ENCODE assay signal across 8 mouse cellular contexts in genomic region chr3:146107921-146108571, GRCm38 (mm10). TPM values are rescaled to one million over a fixed set of nuclear protein-coding genes. Genes with fewer than 3 reads are reported as not detected.
DNase-seq lines count a peak whose midpoint lies in the region; ATAC-seq and TF ChIP-seq lines count a peak whose summit lies in the region.

Gene Wdr63 (minus strand): TSS chr3:146108130.

- peak; percentile 89 for DNase-seq in brain, adult 2 months (ENCODE audit: low read depth, low spot score)
- peak; percentile 51 for DNase-seq in fibroblast of lung, adult 2 months (ENCODE audit: low read depth)
- peak; percentile 60 to 84 for DNase-seq in layer of hippocampus, adult 18-20 months (ENCODE audit: low spot score in 2 of 2)
- peak; percentile 54 for DNase-seq in thymus, postnatal 4 days

- peak within 1 kb of the TSS; percentile 64 for H3K4me2 ChIP-seq in liver, embryonic 16.5 days (ENCODE audit: low read depth, low read length)
- H3K4me2 ChIP-seq in neural tube, embryonic 12.5 days (replicated peaks): peak within 1 kb of the TSS; percentile 82

- no peak within 1 kb of the TSS for H3K9ac ChIP-seq in ES-Bruce4 (ENCODE audit: low read depth, poor library complexity, severe bottlenecking)
- no peak within 1 kb of the TSS for H3K9ac ChIP-seq in liver, embryonic 16.5 days (ENCODE audit: low read depth, low read length)
- H3K9ac ChIP-seq in neural tube, embryonic 12.5 days: no peak within 1 kb of the TSS

- WGBS in liver, embryonic 16.5 days (ENCODE audit: insufficient replicate concordance): 13% methylated on average over 18 of the region's 18 CpGs
- WGBS in neural tube, embryonic 12.5 days: 12% methylated on average over 18 of the region's 18 CpGs

- H3K4me3 ChIP-seq in ES-Bruce4 (ENCODE audit: low read depth, low read length): peak within 1 kb of the TSS; percentile 51; the same call in 1 of the 2 replicates
- H3K4me3 ChIP-seq in liver, embryonic 16.5 days (ENCODE audit: low read depth, low read length): peak within 1 kb of the TSS; percentile 54
- H3K4me3 ChIP-seq in neural tube, embryonic 12.5 days: peak within 1 kb of the TSS; percentile 36

- no peaks in the 10 kb centered on the region for H3K27me3 ChIP-seq in ES-Bruce4 (ENCODE audit: control insufficient read depth, insufficient read depth, low read length, poor library complexity, severe bottlenecking)
- peaks cover 5% of the 10 kb centered on the region for H3K27me3 ChIP-seq in liver, embryonic 16.5 days (ENCODE audit: control insufficient read depth, insufficient read depth, low read depth, low read length)
- no peaks in the 10 kb centered on the region for H3K27me3 ChIP-seq in neural tube, embryonic 12.5 days (replicated peaks)

- peaks cover 1% of the 10 kb centered on the region for H3K4me1 ChIP-seq in ES-Bruce4 (ENCODE audit: control insufficient read depth, insufficient read depth, low read length)
- H3K4me1 ChIP-seq in liver, embryonic 16.5 days (ENCODE audit: control insufficient read depth, low read depth, low read length): no peaks in the 10 kb centered on the region
- H3K4me1 ChIP-seq in neural tube, embryonic 12.5 days: peaks cover 5% of the 10 kb centered on the region; the same call in 1 of the 2 replicates

- no peak for TF ChIP-seq POLR2A in ES-Bruce4 (IDR thresholded peaks at IDR 0.05; ENCODE audit: insufficient read depth, low read length)

- H3K36me3 ChIP-seq in ES-Bruce4 (ENCODE audit: control insufficient read depth, insufficient read depth, low read length, poor library complexity, severe bottlenecking): no peaks in the 10 kb centered on the region
- no peaks in the 10 kb centered on the region for H3K36me3 ChIP-seq in liver, embryonic 16.5 days (ENCODE audit: control insufficient read depth, insufficient read depth)
- H3K36me3 ChIP-seq in neural tube, embryonic 12.5 days: no peaks in the 10 kb centered on the region

- TF ChIP-seq CTCF in ES-Bruce4 (IDR thresholded peaks at IDR 0.05; ENCODE audit: low read depth, low read length): no peak

- ATAC-seq in hematopoietic stem cell, adult 5-6 weeks (replicated peaks in 1 of 2; ENCODE audit: insufficient read depth in 1 of 2, low FRiP score in 2 of 2, low TSS enrichment in 1 of 2, low read depth in 1 of 2, poor library complexity in 2 of 2, severe bottlenecking in 2 of 2): peak; percentile 76 to 87
- ATAC-seq in liver, embryonic 16.5 days (ENCODE audit: low read depth): peak; percentile 80
- peak; percentile 98 for ATAC-seq in neural tube, embryonic 12.5 days (ENCODE audit: low FRiP score, low read depth)

- no peaks in the 10 kb centered on the region for H3K9me3 ChIP-seq in ES-Bruce4 (replicated peaks; ENCODE audit: control insufficient read depth, insufficient read depth, low read length, poor library complexity, severe bottlenecking)
- H3K9me3 ChIP-seq in liver, embryonic 16.5 days (replicated peaks; ENCODE audit: control insufficient read depth, low read length): no peaks in the 10 kb centered on the region
- 0 out of 2 replicates have a peak, but pooled peaks cover 5% of the 10 kb centered on the region for H3K9me3 ChIP-seq in neural tube, embryonic 12.5 days

- no peak for TF ChIP-seq EP300 in ES-Bruce4 (IDR thresholded peaks at IDR 0.05; ENCODE audit: insufficient read depth, low read depth, low read length)

- no peak within 1 kb of the TSS for H3K27ac ChIP-seq in ES-Bruce4 (ENCODE audit: insufficient read depth, low read length)
- no peak within 1 kb of the TSS for H3K27ac ChIP-seq in liver, embryonic 16.5 days (ENCODE audit: low read length)
- no peak within 1 kb of the TSS for H3K27ac ChIP-seq in neural tube, embryonic 12.5 days

RNA-seq across cellular contexts. Expression of gene Wdr63, which starts in this region (rescaled TPM):
- not detected in 2 replicates for polyA plus RNA-seq in ES-Bruce4 (2011; ENCODE audit: insufficient read depth, insufficient read length, low read depth, missing spikeins)
- total RNA-seq in hematopoietic stem cell, adult 5-6 weeks (2017): not detected in 2 replicates
- 1 to 10 TPM; 1.1 TPM for total RNA-seq in layer of hippocampus, adult 18-20 months (2021)
- 0.30 TPM in 1 of 2 replicates, not detected in the other for polyA plus RNA-seq in liver, embryonic 16.5 days (2015; fragmentation: Nextera tagmentation; extraction: Ambion mirVana)
- 0.24 TPM in 1 of 2 replicates, not detected in the other for polyA plus RNA-seq in neural tube, embryonic 12.5 days (2016; fragmentation: Nextera tagmentation; extraction: Ambion mirVana)

Comparison
In these comparisons a context has a peak if more than half of its experiments do, and no peak if none do; other contexts are left out.
1. Peak in ATAC-seq in hematopoietic stem cell, adult 5-6 weeks; RNA of the gene not detected or under 1 TPM.
2. Peak in ATAC-seq, H3K4me3 ChIP-seq and H3K4me2 ChIP-seq in liver, embryonic 16.5 days; RNA of the gene not detected or under 1 TPM.
3. Peak in ATAC-seq, H3K4me3 ChIP-seq and H3K4me2 ChIP-seq in neural tube, embryonic 12.5 days; RNA of the gene not detected or under 1 TPM.